Mouse (Mus musculus) liver, adult 2 months (tissue): ENCODE results near the gene Ncln. TPM values are rescaled to one million over a fixed set of nuclear protein-coding genes. Genes with fewer than 3 reads are reported as not detected.

ENCODE experiments used
- DNase-seq: peaks from one replicate; pipeline ENCODE4 v3.0.0-alpha.2; 2011; ENCODE audit warnings: low read depth, low spot score; ENCODE audit errors: extremely low read depth
- H3K27ac ChIP-seq: fragments of 200-500 bp; replicated peaks from 2 replicates; pipeline ENCODE4 v1.5.1; 2012; ENCODE audit warnings: low read depth, mild to moderate bottlenecking, control low read depth, inconsistent platforms, low read length; ENCODE audit not compliant: insufficient read depth
- H3K27me3 ChIP-seq: fragments of 200-500 bp; 2 replicates; pipeline ENCODE4 v1.6.1; 2012; ENCODE audit warnings: mild to moderate bottlenecking, moderate library complexity, low read length, inconsistent platforms; ENCODE audit not compliant: control insufficient read depth, insufficient read depth
- H3K36me3 ChIP-seq: fragments of 200-500 bp; 2 replicates; pipeline ENCODE4 v1.6.1; 2012; ENCODE audit warnings: low read length, inconsistent platforms; ENCODE audit not compliant: control insufficient read depth, insufficient read depth
- H3K4me1 ChIP-seq: fragments of 200-500 bp; 2 replicates; pipeline ENCODE4 v1.6.1; 2011; ENCODE audit warnings: low read length; ENCODE audit not compliant: control insufficient read depth, insufficient read depth
- H3K4me3 ChIP-seq: fragments of 200-500 bp; 2 replicates; pipeline ENCODE4 v1.5.1; 2011; ENCODE audit warnings: low read depth, mild to moderate bottlenecking, control low read depth, low read length, moderate library complexity; ENCODE audit not compliant: insufficient read depth
- H3K79me2 ChIP-seq: fragments of 200-500 bp; 2 replicates; pipeline ENCODE4 v1.6.1; 2012; ENCODE audit warnings: inconsistent platforms, mild to moderate bottlenecking, low read length, moderate library complexity; ENCODE audit not compliant: control insufficient read depth, insufficient read depth
- H3K9ac ChIP-seq: fragments of 200-500 bp; 2 replicates; pipeline ENCODE4 v1.6.1; 2012; ENCODE audit warnings: low read depth, mild to moderate bottlenecking, control low read depth, inconsistent platforms, low read length
- CTCF ChIP-seq: fragments of 200-500 bp; IDR thresholded peaks from 2 replicates; pipeline ENCODE4 v1.5.1; 2011; ENCODE audit warnings: low read depth, low read length, control low read depth
- POLR2A ChIP-seq: fragments of 200-500 bp; IDR thresholded peaks from 2 replicates; pipeline ENCODE4 v1.6.1; 2011; ENCODE audit warnings: low read length, control low read depth; ENCODE audit not compliant: insufficient read depth; ENCODE audit errors: extremely low read depth
- WGBS: fragments of 180-500 bp; shearing (Covaris S2); methylation state at CpG from one replicate; pipeline ENCODE4 v1.1.7; 2018; 5-methylcytosine and 5-hydroxymethylcytosine counted together
- polyA plus RNA-seq: library from polyadenylated mRNA; depleted of rRNA; stranded (reverse); fragments of >200 nt; gene quantifications from 2 replicates; pipeline ENCODE4 v1.2.3, GENCODE M21; 2012
- total RNA-seq: library from RNA; depleted of rRNA; stranded (reverse); fragments of >200 nt; gene quantifications from 2 replicates; pipeline ENCODE4 v1.2.3, GENCODE M21; 2014

The Ncln gene
- total and polyA plus RNA-seq, 2 experiments = 31.6 to 159 TPM

DNA sequence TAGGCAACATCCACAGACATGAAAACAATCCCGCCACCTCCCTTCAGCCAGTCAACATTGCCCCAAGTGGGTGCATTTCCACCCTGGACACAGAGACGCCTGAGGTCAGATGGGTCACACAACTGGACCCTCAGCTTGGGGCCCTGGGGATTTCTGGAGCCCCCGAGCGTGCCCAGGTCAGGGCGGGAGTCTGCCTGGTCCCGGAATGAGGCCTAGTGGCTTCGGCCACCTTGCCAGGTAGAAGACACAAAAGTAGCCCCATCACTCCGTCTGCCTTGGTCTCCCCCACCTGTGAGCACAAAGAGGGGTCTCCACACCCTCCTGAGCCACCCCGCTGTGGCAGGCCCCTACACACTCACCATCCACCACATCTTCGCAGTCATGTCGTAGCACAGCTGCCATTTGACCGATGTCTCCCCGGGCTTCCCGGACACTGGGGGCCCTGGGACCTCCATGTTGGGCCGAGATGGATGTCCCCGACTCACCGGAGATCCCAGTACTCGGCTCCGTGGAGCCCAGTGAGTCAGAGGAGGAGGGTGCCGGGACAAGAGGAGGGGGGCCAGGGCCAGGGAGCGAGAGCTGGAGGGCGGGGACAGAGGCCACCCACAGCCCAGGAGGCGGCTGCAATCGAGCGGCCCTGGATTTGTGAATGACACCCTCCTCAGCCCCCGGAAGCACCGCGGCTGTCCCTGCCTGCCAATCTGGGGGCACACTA lies 40.9 kb downstream of the Ncln start, which contains the start of gene Nfic:
TSS of gene Nfic (minus strand) at position 455 of the 715 bp plus-strand sequence.
- WGBS = 63% methylated on average over 28 of the region's 28 CpGs
- Histone ChIP-seq H3K36me3 (no peaks in the 10 kb centered on the region), H3K79me2 (no peaks in the 10 kb centered on the region), H3K4me1 (no peaks in the 10 kb centered on the region), H3K9ac (no peak within 1 kb of the TSS), H3K27ac (no peak within 1 kb of the TSS), H3K27me3 (peaks cover 25% of the 10 kb centered on the region), H3K4me3 (no peak within 1 kb of the TSS)
- no peak for DNase-seq
- TF ChIP-seq CTCF = no peak
- no peak for TF ChIP-seq POLR2A

GRCm38 (mm10) chr10:81454106-81454505 lies 42.1 kb downstream of the Ncln start:
- Histone ChIP-seq H3K79me2 (no peaks in the 10 kb centered on the region), H3K4me1 (no peaks in the 10 kb centered on the region), H3K4me3 (no peak overlapping the region), H3K27ac (no peak overlapping the region), H3K27me3 (peaks cover 21% of the 10 kb centered on the region), H3K36me3 (no peaks in the 10 kb centered on the region), H3K9ac (no peak overlapping the region)
- no peak for TF ChIP-seq CTCF
- no peak for TF ChIP-seq POLR2A
- WGBS = 71% methylated on average over 2 of the region's 2 CpGs
- DNase-seq = no peak

DNA sequence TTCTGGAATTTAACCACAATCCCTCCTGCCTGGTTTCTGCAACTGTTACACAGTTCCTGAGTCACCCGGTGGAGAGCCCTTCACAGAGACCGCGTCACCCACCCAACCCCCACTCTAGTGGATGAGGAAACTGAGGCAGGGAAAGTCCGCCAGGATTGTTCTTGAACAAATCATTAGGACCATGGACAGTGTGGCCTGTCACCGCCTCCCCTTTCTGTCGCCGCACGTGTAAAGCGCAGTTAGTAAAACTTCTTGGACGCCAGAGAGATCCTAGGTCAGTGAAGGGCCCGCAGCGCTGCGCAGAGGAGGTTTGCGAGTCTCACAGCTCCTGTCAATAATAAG lies 43.3 kb downstream of the Ncln start:
- no peak overlapping the region for H3K27ac ChIP-seq
- no peaks in the 10 kb centered on the region for H3K36me3 ChIP-seq
- no peak overlapping the region for H3K9ac ChIP-seq
- H3K4me1 ChIP-seq = no peaks in the 10 kb centered on the region
- 7% methylated on average over 14 of the region's 14 CpGs for WGBS
- H3K27me3 ChIP-seq = peaks cover 21% of the 10 kb centered on the region
- no peak for DNase-seq
- H3K4me3 ChIP-seq = no peak overlapping the region
- TF ChIP-seq CTCF (no peak), POLR2A (no peak)
- H3K79me2 ChIP-seq = no peaks in the 10 kb centered on the region

DNA sequence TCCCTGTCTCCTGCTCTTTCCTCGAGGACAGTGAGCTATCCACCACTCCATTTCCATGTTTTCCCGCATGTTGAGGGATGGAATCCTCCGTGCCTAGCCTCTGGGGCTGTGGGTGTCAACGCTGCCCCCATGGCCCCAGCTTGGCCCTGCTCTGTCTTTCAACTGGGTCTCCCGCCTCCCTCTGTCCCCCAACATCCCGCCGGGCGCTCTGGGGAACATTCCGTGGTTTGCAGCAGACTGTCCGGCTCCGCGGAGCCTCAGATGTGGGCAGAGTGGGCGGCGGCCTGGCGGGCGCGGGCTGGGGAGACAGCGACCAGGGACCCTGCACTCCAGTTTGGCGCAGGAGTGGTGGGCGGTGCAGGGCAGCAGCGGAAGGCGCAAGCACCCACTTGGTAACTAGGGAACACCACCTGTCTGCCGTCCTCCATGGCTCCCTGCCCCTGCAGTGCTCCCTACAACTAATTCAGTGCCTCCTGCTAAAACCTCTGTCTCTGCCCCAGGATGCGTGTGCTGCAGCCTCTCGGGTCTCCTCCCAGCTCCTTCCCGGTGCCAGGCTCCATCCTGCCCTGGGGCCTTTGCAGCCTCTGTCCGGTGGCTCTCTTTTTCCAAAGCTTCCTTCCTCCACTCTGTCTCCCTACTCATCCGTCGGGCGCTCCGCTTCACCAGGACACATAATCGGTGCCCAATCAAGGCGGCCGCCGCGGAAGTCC lies 43.8 kb downstream of the Ncln start:
- Histone ChIP-seq H3K27me3 (peaks cover 21% of the 10 kb centered on the region), H3K4me3 (no peak overlapping the region), H3K9ac (no peak overlapping the region), H3K4me1 (no peaks in the 10 kb centered on the region), H3K27ac (no peak overlapping the region), H3K36me3 (no peaks in the 10 kb centered on the region), H3K79me2 (no peaks in the 10 kb centered on the region)
- no peak for TF ChIP-seq POLR2A
- TF ChIP-seq CTCF = no peak
- no peak for DNase-seq
- WGBS = 11% methylated on average over 36 of the region's 36 CpGs

- Histone ChIP-seq H3K36me3 (no peaks in the 10 kb centered on the region), H3K4me3 (no peak overlapping the region), H3K27me3 (peaks cover 21% of the 10 kb centered on the region), H3K27ac (no peak overlapping the region), H3K4me1 (no peaks in the 10 kb centered on the region), H3K79me2 (no peaks in the 10 kb centered on the region), H3K9ac (no peak overlapping the region)
- DNase-seq = no peak
- WGBS = 11% methylated on average over 6 of the region's 6 CpGs
- TF ChIP-seq CTCF (no peak), POLR2A (no peak)
These were observed 44.8 kb downstream of the Ncln start for GRCm38 (mm10) chr10:81451365-81451745.

- peaks cover 20% of the 10 kb centered on the region for H3K27me3 ChIP-seq
These were observed 45.4 kb downstream of the Ncln start for GRCm38 (mm10) chr10:81450641-81451364.

More at GRCm38 (mm10) chr10:81450641-81451364, 45.4 kb downstream of the Ncln start:
- no peak for DNase-seq
- Histone ChIP-seq H3K79me2 (no peaks in the 10 kb centered on the region), H3K4me3 (no peak overlapping the region), H3K9ac (no peak overlapping the region), H3K4me1 (no peaks in the 10 kb centered on the region), H3K36me3 (no peaks in the 10 kb centered on the region), H3K27ac (no peak overlapping the region)
- 56% methylated on average over 9 of the region's 9 CpGs for WGBS
- TF ChIP-seq POLR2A (no peak), CTCF (no peak)
